Comparison of ENCODE assay signal across 10 mouse cellular contexts in genomic region chr17:86713591-86713990, GRCm38 (mm10). TPM values are rescaled to one million over a fixed set of nuclear protein-coding genes. Genes with fewer than 3 reads are reported as not detected.
DNase-seq lines count a peak whose midpoint lies in the region; ATAC-seq and TF ChIP-seq lines count a peak whose summit lies in the region.
"Had no signal": no experiment of that assay in that cellular context is flagged by ENCODE, and none has a peak within 500 bp of the region (broad histone marks: within the 10 kb centered on the region; RNA-seq: fewer than 3 reads in every experiment).

No protein-coding gene starts in this region.

- no peaks in the 10 kb centered on the region for H3K27me3 ChIP-seq in stomach, embryonic 14.5 days (ENCODE audit: control insufficient read depth, insufficient read depth, low read length)
- no peaks in the 10 kb centered on the region for H3K27me3 ChIP-seq in stomach, postnatal 0 days (ENCODE audit: control insufficient read depth, insufficient read depth, low read length)
- no peaks in the 10 kb centered on the region for H3K27me3 ChIP-seq in kidney, embryonic 15.5 days
- no peaks in the 10 kb centered on the region for H3K27me3 ChIP-seq in cerebellum, adult 2 months (ENCODE audit: control insufficient read depth, insufficient read depth, low read length)
- H3K27me3 ChIP-seq in forebrain, embryonic 10.5 days (ENCODE audit: poor library complexity, severe bottlenecking): no peaks in the 10 kb centered on the region

- TF ChIP-seq POLR2A in cerebellum, adult 2 months (IDR thresholded peaks at IDR 0.05; ENCODE audit: borderline replicate concordance, insufficient read depth, low read length): no peak

- H3K27ac ChIP-seq in stomach, embryonic 14.5 days (ENCODE audit: low read length): no peak overlapping the region
- no peak overlapping the region for H3K27ac ChIP-seq in stomach, postnatal 0 days (replicated peaks)
- no peak overlapping the region; the same call in 1 of the 2 replicates for H3K27ac ChIP-seq in kidney, embryonic 15.5 days
- no peak overlapping the region for H3K27ac ChIP-seq in cerebellum, adult 2 months (ENCODE audit: insufficient read depth, low read length)
- no peak overlapping the region for H3K27ac ChIP-seq in forebrain, embryonic 10.5 days

- no peak overlapping the region for H3K4me2 ChIP-seq in stomach, embryonic 14.5 days (replicated peaks; ENCODE audit: low read depth, low read length)
- H3K4me2 ChIP-seq in stomach, postnatal 0 days (replicated peaks; ENCODE audit: low read depth): no peak overlapping the region
- H3K4me2 ChIP-seq in kidney, embryonic 15.5 days: no peak overlapping the region

- H3K4me3 ChIP-seq in stomach, embryonic 14.5 days (ENCODE audit: low read depth, low read length): no peak overlapping the region
- no peak overlapping the region for H3K4me3 ChIP-seq in stomach, postnatal 0 days (ENCODE audit: low read depth, low read length)
- H3K4me3 ChIP-seq in kidney, embryonic 15.5 days (replicated peaks): no peak overlapping the region
- H3K4me3 ChIP-seq in cerebellum, adult 2 months (replicated peaks; ENCODE audit: insufficient read depth, low read depth, low read length): no peak overlapping the region
- no peak overlapping the region for H3K4me3 ChIP-seq in forebrain, embryonic 10.5 days
- H3K4me3 ChIP-seq: megakaryocyte, embryonic 14.5 days had no signal

- ATAC-seq in stomach, embryonic 14.5 days (ENCODE audit: insufficient number of reproducible peaks, insufficient read depth, low FRiP score, low read depth): peak; percentile 75; the same call in 1 of the 2 replicates
- no peak for ATAC-seq in stomach, postnatal 0 days (ENCODE audit: low FRiP score, low TSS enrichment)
- ATAC-seq in kidney, embryonic 15.5 days (replicated peaks; ENCODE audit: low FRiP score): peak; percentile 82; the same call in 1 of the 2 replicates

- H3K9me3 ChIP-seq in stomach, embryonic 14.5 days (ENCODE audit: control insufficient read depth, low read depth, low read length): no peaks in the 10 kb centered on the region
- no peaks in the 10 kb centered on the region for H3K9me3 ChIP-seq in stomach, postnatal 0 days (ENCODE audit: control insufficient read depth, low read length)
- no peaks in the 10 kb centered on the region for H3K9me3 ChIP-seq in kidney, embryonic 15.5 days (replicated peaks)
- no peaks in the 10 kb centered on the region for H3K9me3 ChIP-seq in forebrain, embryonic 10.5 days
- H3K9me3 ChIP-seq: megakaryocyte, embryonic 14.5 days had no signal

- TF ChIP-seq CTCF in stomach, postnatal 0 days (IDR thresholded peaks at IDR 0.05; ENCODE audit: low read depth): no peak
- no peak for TF ChIP-seq CTCF in cerebellum, adult 2 months (IDR thresholded peaks at IDR 0.05; ENCODE audit: borderline replicate concordance, insufficient read depth, low read depth, low read length)

- no peak overlapping the region for H3K9ac ChIP-seq in stomach, embryonic 14.5 days (replicated peaks; ENCODE audit: low read depth, low read length)
- H3K9ac ChIP-seq in stomach, postnatal 0 days (ENCODE audit: low read length): no peak overlapping the region
- H3K9ac ChIP-seq in kidney, embryonic 15.5 days: no peak overlapping the region

- no peak for TF ChIP-seq EP300 in stomach, postnatal 0 days (optimal IDR thresholded peaks at IDR 0.05)

- DNase-seq in stomach, postnatal 0 days (ENCODE audit: low spot score): no peak
- DNase-seq in heart, adult 11 months: peak; percentile 98
- no peak for DNase-seq in cerebellum, adult 2 months
- DNase-seq in B cell, adult 2 months: no peak
- DNase-seq in forebrain, embryonic 10.5 days (ENCODE audit: extremely low spot score, low spot score): no peak
- DNase-seq in right cerebral cortex, postnatal 25 days: no peak
- DNase-seq: right cerebral cortex, adult 18-20 months had no signal

- no peaks in the 10 kb centered on the region for H3K36me3 ChIP-seq in stomach, embryonic 14.5 days (ENCODE audit: control insufficient read depth, insufficient read depth, low read length)
- H3K36me3 ChIP-seq in stomach, postnatal 0 days (ENCODE audit: control insufficient read depth, insufficient read depth, low read length): no peaks in the 10 kb centered on the region
- H3K36me3 ChIP-seq in kidney, embryonic 15.5 days: no peaks in the 10 kb centered on the region
- H3K36me3 ChIP-seq in forebrain, embryonic 10.5 days (replicated peaks): no peaks in the 10 kb centered on the region

- no peaks in the 10 kb centered on the region for H3K4me1 ChIP-seq in stomach, embryonic 14.5 days (ENCODE audit: control insufficient read depth, insufficient read depth, low read length)
- H3K4me1 ChIP-seq in stomach, postnatal 0 days (replicated peaks; ENCODE audit: control insufficient read depth, insufficient read depth): peaks cover 3% of the 10 kb centered on the region; the same call in 1 of the 2 replicates
- peaks cover 10% of the 10 kb centered on the region for H3K4me1 ChIP-seq in kidney, embryonic 15.5 days
- no peaks in the 10 kb centered on the region for H3K4me1 ChIP-seq in cerebellum, adult 2 months (ENCODE audit: control insufficient read depth, insufficient read depth, low read length)
- H3K4me1 ChIP-seq in forebrain, embryonic 10.5 days: peaks cover 7% of the 10 kb centered on the region

- WGBS in stomach, embryonic 14.5 days: 12% methylated on average over 8 of the region's 8 CpGs
- 15% methylated on average over 8 of the region's 8 CpGs for WGBS in stomach, postnatal 0 days
- WGBS in kidney, embryonic 15.5 days: 12% methylated on average over 8 of the region's 8 CpGs
- 37% methylated on average over 8 of the region's 8 CpGs for WGBS in cerebellum, adult 2 months
- 12% methylated on average over 8 of the region's 8 CpGs for WGBS in forebrain, embryonic 10.5 days

RNA-seq across cellular contexts. Expression of gene Epas1, which starts 39.9 kb away (rescaled TPM):
- polyA plus RNA-seq in stomach, embryonic 14.5 days (2014; fragmentation: Nextera tagmentation; extraction: Ambion mirVana): 8.4 and 9.5 TPM in 2 replicates
- 4.7 and 5.5 TPM in 2 replicates for polyA plus RNA-seq in stomach, postnatal 0 days (2015; fragmentation: Nextera tagmentation; extraction: Ambion mirVana)
- 8.4 and 9.5 TPM in 2 replicates for polyA plus RNA-seq in kidney, embryonic 15.5 days (2015; fragmentation: Nextera tagmentation; extraction: Ambion mirVana)
- polyA plus RNA-seq in cerebellum, adult 2 months (2012; rRNA removed): 63.0 and 71.1 TPM in 2 replicates
- polyA plus RNA-seq in forebrain, embryonic 10.5 days (2016; fragmentation: Nextera tagmentation; extraction: Ambion mirVana): 1.9 TPM in 2 replicates
